Mouse (Mus musculus) ES-E14 (cell line): ENCODE measurements around the gene Dclk1.

Source experiments
- HCFC1 ChIP-seq: IDR thresholded peaks from 2 replicates; pipeline ENCODE4 v1.6.1; 2012; ENCODE audit warnings: low read length, inconsistent platforms, borderline replicate concordance; ENCODE audit not compliant: insufficient read depth
- MAFK ChIP-seq: IDR thresholded peaks from 2 replicates; pipeline ENCODE4 v1.6.1; 2014; ENCODE audit warnings: mild to moderate bottlenecking, low read depth, low read length, inconsistent platforms; ENCODE audit not compliant: insufficient read depth
- ZC3H11A ChIP-seq: IDR thresholded peaks from 2 replicates; pipeline ENCODE4 v1.6.1; 2012; ENCODE audit warnings: low read depth, mild to moderate bottlenecking, inconsistent platforms, low read length, borderline replicate concordance
- ZNF384 ChIP-seq: IDR thresholded peaks from 2 replicates; pipeline ENCODE4 v1.6.1; 2012; ENCODE audit warnings: low read depth, low read length, inconsistent platforms

- TF ChIP-seq ZC3H11A (no peak), ZNF384 (no peak), HCFC1 (no peak), MAFK (no peak)
Measured at GRCm38 (mm10) chr3:55531204-55532044, 289.3 kb downstream of the Dclk1 start.
